Mouse (Mus musculus): ENCODE results near the gene Crybg1.
"Not testable (repeated sequence)": the region's sequence is repeated elsewhere in the genome, so short reads cannot be mapped to it uniquely, and the experiment has no call there.

Crybg1 gene

GRCm38 (mm10) chr10:43983866-43984265 lies 164.8 kb downstream of the Crybg1 start:
- H3K36me3 ChIP-seq (ENCODE audit: control insufficient read depth, insufficient read depth, low read length, poor library complexity, severe bottlenecking) = peaks cover 26% of the 10 kb centered on the region
- no peak for DNase-seq (ENCODE audit: low read depth, low spot score)
- H3K27me3 ChIP-seq (ENCODE audit: control insufficient read depth, insufficient read depth, low read length, poor library complexity, severe bottlenecking) = 0 out of 2 replicates have a peak, but pooled peaks cover 2% of the 10 kb centered on the region

GRCm38 (mm10) chr10:43983241-43983640 lies 165.4 kb downstream of the Crybg1 start:
- H3K27me3 ChIP-seq (ENCODE audit: control insufficient read depth, insufficient read depth, low read length, poor library complexity, severe bottlenecking) = 0 out of 2 replicates have a peak, but pooled peaks cover 2% of the 10 kb centered on the region
- peaks cover 26% of the 10 kb centered on the region for H3K36me3 ChIP-seq (ENCODE audit: control insufficient read depth, insufficient read depth, low read length, poor library complexity, severe bottlenecking)
- no peak for DNase-seq (ENCODE audit: low read depth, low spot score)

GRCm38 (mm10) chr10:43982470-43982869 lies 166.2 kb downstream of the Crybg1 start:
- no peak for DNase-seq (ENCODE audit: low read depth, low spot score)
- H3K27me3 ChIP-seq (ENCODE audit: control insufficient read depth, insufficient read depth, low read length, poor library complexity, severe bottlenecking) = 0 out of 2 replicates have a peak, but pooled peaks cover 2% of the 10 kb centered on the region
- peaks cover 20% of the 10 kb centered on the region for H3K36me3 ChIP-seq (ENCODE audit: control insufficient read depth, insufficient read depth, low read length, poor library complexity, severe bottlenecking)

GRCm38 (mm10) chr10:43980742-43981141 lies 167.9 kb downstream of the Crybg1 start:
- peak; percentile 38 for DNase-seq (ENCODE audit: low read depth, low spot score)
- not testable (repeated sequence) for H3K27me3 ChIP-seq (ENCODE audit: control insufficient read depth, insufficient read depth, low read length, poor library complexity, severe bottlenecking)

GRCm38 (mm10) chr10:43980080-43980479 lies 168.6 kb downstream of the Crybg1 start:
- no peak for DNase-seq (ENCODE audit: low read depth, low spot score)
- Histone ChIP-seq H3K27me3 (ENCODE audit: control insufficient read depth, insufficient read depth, low read length, poor library complexity, severe bottlenecking) (0 out of 2 replicates have a peak, but pooled peaks cover 2% of the 10 kb centered on the region), H3K36me3 (ENCODE audit: control insufficient read depth, insufficient read depth, low read length, poor library complexity, severe bottlenecking) (peaks cover 18% of the 10 kb centered on the region)

More at GRCm38 (mm10) chr10:43980742-43981141, 167.9 kb downstream of the Crybg1 start:
- peaks cover 18% of the 10 kb centered on the region for H3K36me3 ChIP-seq (ENCODE audit: control insufficient read depth, insufficient read depth, low read length, poor library complexity, severe bottlenecking)

- no peak for DNase-seq (ENCODE audit: low read depth, low spot score)
- Histone ChIP-seq H3K27me3 (ENCODE audit: control insufficient read depth, insufficient read depth, low read length, poor library complexity, severe bottlenecking) (0 out of 2 replicates have a peak, but pooled peaks cover 2% of the 10 kb centered on the region), H3K36me3 (ENCODE audit: control insufficient read depth, insufficient read depth, low read length, poor library complexity, severe bottlenecking) (peaks cover 7% of the 10 kb centered on the region)
Measured at GRCm38 (mm10) chr10:43977353-43977752, 171.3 kb downstream of the Crybg1 start.

GRCm38 (mm10) chr10:43973244-43973643 lies 175.4 kb downstream of the Crybg1 start:
- DNase-seq (ENCODE audit: low read depth, low spot score) = no peak

GRCm38 (mm10) chr10:43964943-43965342 lies 183.7 kb downstream of the Crybg1 start:
- Histone ChIP-seq H3K36me3 (ENCODE audit: control insufficient read depth, insufficient read depth, low read length, poor library complexity, severe bottlenecking) (peaks cover 17% of the 10 kb centered on the region), H3K27me3 (ENCODE audit: control insufficient read depth, insufficient read depth, low read length, poor library complexity, severe bottlenecking) (no peaks in the 10 kb centered on the region)
- DNase-seq (ENCODE audit: low read depth, low spot score) = no peak

More at GRCm38 (mm10) chr10:43973244-43973643, 175.4 kb downstream of the Crybg1 start:
- peaks cover 9% of the 10 kb centered on the region for H3K36me3 ChIP-seq (ENCODE audit: control insufficient read depth, insufficient read depth, low read length, poor library complexity, severe bottlenecking)
- no peaks in the 10 kb centered on the region for H3K27me3 ChIP-seq (ENCODE audit: control insufficient read depth, insufficient read depth, low read length, poor library complexity, severe bottlenecking)

- DNase-seq (ENCODE audit: low read depth, low spot score) = peak; percentile 87
- peaks cover 7% of the 10 kb centered on the region for H3K36me3 ChIP-seq (ENCODE audit: control insufficient read depth, insufficient read depth, low read length, poor library complexity, severe bottlenecking)
- H3K27me3 ChIP-seq (ENCODE audit: control insufficient read depth, insufficient read depth, low read length, poor library complexity, severe bottlenecking) = no peaks in the 10 kb centered on the region
Measured at GRCm38 (mm10) chr10:43953942-43954341, 194.7 kb downstream of the Crybg1 start.

- peaks cover 1% of the 10 kb centered on the region for H3K36me3 ChIP-seq (ENCODE audit: control insufficient read depth, insufficient read depth, low read length, poor library complexity, severe bottlenecking)
- H3K27me3 ChIP-seq (ENCODE audit: control insufficient read depth, insufficient read depth, low read length, poor library complexity, severe bottlenecking) = no peaks in the 10 kb centered on the region
- no peak for DNase-seq (ENCODE audit: low read depth, low spot score)
Measured at GRCm38 (mm10) chr10:43945435-43945834, 203.2 kb downstream of the Crybg1 start.

- Histone ChIP-seq H3K27me3 (ENCODE audit: control insufficient read depth, insufficient read depth, low read length, poor library complexity, severe bottlenecking) (no peaks in the 10 kb centered on the region), H3K36me3 (ENCODE audit: control insufficient read depth, insufficient read depth, low read length, poor library complexity, severe bottlenecking) (no peaks in the 10 kb centered on the region; the same call in 1 of the 2 replicates)
- DNase-seq (ENCODE audit: low read depth, low spot score) = no peak
Measured at GRCm38 (mm10) chr10:43943736-43944135, 204.9 kb downstream of the Crybg1 start.

GRCm38 (mm10) chr10:43939136-43939662 lies 209.5 kb downstream of the Crybg1 start:
- H3K36me3 ChIP-seq (ENCODE audit: control insufficient read depth, insufficient read depth, low read length, poor library complexity, severe bottlenecking) = peaks cover 2% of the 10 kb centered on the region; the same call in 1 of the 2 replicates
- no peak for DNase-seq (ENCODE audit: low read depth, low spot score)
- H3K27me3 ChIP-seq (ENCODE audit: control insufficient read depth, insufficient read depth, low read length, poor library complexity, severe bottlenecking) = no peaks in the 10 kb centered on the region

GRCm38 (mm10) chr10:43928596-43928995 lies 220.1 kb downstream of the Crybg1 start:
- H3K27me3 ChIP-seq (ENCODE audit: control insufficient read depth, insufficient read depth, low read length, poor library complexity, severe bottlenecking) = no peaks in the 10 kb centered on the region
- peaks cover 4% of the 10 kb centered on the region for H3K36me3 ChIP-seq (ENCODE audit: control insufficient read depth, insufficient read depth, low read length, poor library complexity, severe bottlenecking)
- DNase-seq (ENCODE audit: low read depth, low spot score) = no peak

GRCm38 (mm10) chr10:43927736-43928135 lies 220.9 kb downstream of the Crybg1 start:
- H3K27me3 ChIP-seq (ENCODE audit: control insufficient read depth, insufficient read depth, low read length, poor library complexity, severe bottlenecking) = no peaks in the 10 kb centered on the region
- peaks cover 4% of the 10 kb centered on the region for H3K36me3 ChIP-seq (ENCODE audit: control insufficient read depth, insufficient read depth, low read length, poor library complexity, severe bottlenecking)
- DNase-seq (ENCODE audit: low read depth, low spot score) = peak; percentile 34

- H3K36me3 ChIP-seq (ENCODE audit: control insufficient read depth, insufficient read depth, low read length, poor library complexity, severe bottlenecking); H3K27me3 ChIP-seq (ENCODE audit: control insufficient read depth, insufficient read depth, low read length, poor library complexity, severe bottlenecking): not testable (repeated sequence)
- DNase-seq (ENCODE audit: low read depth, low spot score) = peak; percentile 23
Measured at GRCm38 (mm10) chr10:43925776-43926175, 222.9 kb downstream of the Crybg1 start.

GRCm38 (mm10) chr10:43923096-43923495 lies 225.6 kb downstream of the Crybg1 start:
- H3K27me3 ChIP-seq (ENCODE audit: control insufficient read depth, insufficient read depth, low read length, poor library complexity, severe bottlenecking) = no peaks in the 10 kb centered on the region
- no peak for DNase-seq (ENCODE audit: low read depth, low spot score)
- H3K36me3 ChIP-seq (ENCODE audit: control insufficient read depth, insufficient read depth, low read length, poor library complexity, severe bottlenecking) = peaks cover 4% of the 10 kb centered on the region; the same call in 1 of the 2 replicates

All from splenic B cell, adult 2 months (primary cell).